Mouse (Mus musculus): ENCODE data around the gene E2f7. TPM values are rescaled to one million over a fixed set of nuclear protein-coding genes. Genes with fewer than 3 reads are reported as not detected.

Gene E2f7
- 0.03 TPM in 1 of 2 replicates, not detected in the other for polyA plus RNA-seq (2021; fragmentation: Nextera tagmentation)
- long read RNA-seq, experiment 1 = 0 reads
- long read RNA-seq, experiment 2 = 0 reads

DNA sequence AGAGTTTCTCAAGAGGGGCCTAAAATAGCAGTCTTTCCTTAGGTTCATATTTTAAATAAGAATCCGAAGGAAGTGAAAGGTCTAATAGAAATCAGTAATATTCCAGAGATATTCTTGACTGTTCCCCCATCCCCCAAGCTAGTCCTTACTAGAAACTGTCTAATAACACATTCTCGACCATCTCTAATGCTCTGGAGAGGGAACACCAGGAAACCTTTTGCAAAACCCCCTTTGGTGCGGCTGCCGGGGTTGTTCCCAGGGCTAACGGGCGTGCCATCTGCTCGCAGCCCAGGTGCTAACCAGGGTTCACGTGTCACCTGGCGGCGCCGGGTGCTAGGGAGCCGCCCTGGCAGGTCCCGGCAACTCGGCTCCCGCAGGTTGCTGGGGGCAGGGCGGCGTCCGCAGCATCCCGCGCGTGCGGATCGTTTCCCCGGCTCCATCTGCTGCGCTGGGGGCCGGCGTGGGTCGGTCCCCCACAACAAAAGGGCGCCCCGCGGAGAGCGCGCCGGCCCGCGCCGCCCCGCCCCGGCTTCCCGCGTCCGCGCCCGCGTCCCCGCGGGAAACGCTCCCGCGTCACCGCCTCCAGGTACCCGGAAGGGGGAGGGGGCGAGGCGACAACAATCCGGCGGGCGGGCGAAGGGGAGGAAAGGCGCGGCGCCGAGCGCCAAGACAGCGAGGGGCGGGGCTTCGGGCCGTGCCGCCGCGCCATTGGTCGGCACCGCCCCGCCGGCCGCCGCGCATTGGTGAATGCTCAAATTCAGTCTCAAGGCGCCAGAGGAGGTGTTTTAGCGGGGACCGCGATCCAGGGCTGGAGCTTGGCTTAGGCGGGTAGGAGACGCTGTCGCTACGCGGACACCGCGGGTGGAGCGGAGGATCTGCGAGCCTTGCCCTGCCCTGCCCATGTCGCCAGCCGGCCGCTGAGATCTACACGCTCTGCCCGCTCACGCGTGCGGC, at the start of gene E2f7:
Gene E2f7 (plus strand): TSS at position 754 of the 954 bp plus-strand sequence.

Other genes starting within 250 kb of the E2f7 start
- 18.7 and 24.5 TPM in 2 replicates for gene Csrp2, start 174.3 kb downstream of the E2f7 start, polyA plus RNA-seq (2021; fragmentation: Nextera tagmentation)